Mouse (Mus musculus) duodenum, adult 2 months (tissue): ENCODE data around the gene Olfr1154. TPM values are rescaled to one million over a fixed set of nuclear protein-coding genes. Genes with fewer than 3 reads are reported as not detected.

Source experiments
- polyA plus RNA-seq: library from polyadenylated mRNA; depleted of rRNA; stranded (reverse); fragments of >200 nt; gene quantifications from 2 replicates; pipeline ENCODE4 v1.2.3, GENCODE M21; 2012; ENCODE audit warnings: low replicate concordance; rRNA removed

The Olfr1154 gene
- not detected in 2 replicates for polyA plus RNA-seq

GRCm38 (mm10) chr2:87905066-87905465 lies at the start of gene Olfr1154:
Gene Olfr1154 (minus strand): TSS chr2:87905166.

GRCm38 (mm10) chr2:87953000-87953399 lies 48.0 kb upstream of the Olfr1154 start, which contains the start of gene Olfr1156:
Gene Olfr1156 (minus strand): TSS chr2:87953100.

GRCm38 (mm10) chr2:87945037-87945436 lies 40.1 kb upstream of the Olfr1154 start, which contains the start of gene Olfr1155:
Gene Olfr1155 (minus strand): TSS chr2:87945137.

GRCm38 (mm10) chr2:87894662-87895061 lies 10.3 kb downstream of the Olfr1154 start, which contains the start of gene Olfr1153:
Gene Olfr1153 (plus strand): TSS chr2:87894962.

GRCm38 (mm10) chr2:87866192-87866591 lies 38.8 kb downstream of the Olfr1154 start, which contains the start of gene Olfr1152:
Gene Olfr1152 (plus strand): TSS chr2:87866492.

GRCm38 (mm10) chr2:87855562-87855961 lies 49.4 kb downstream of the Olfr1154 start, which contains the start of gene Olfr1151:
Gene Olfr1151 (plus strand): TSS chr2:87855862.

Other genes starting within 250 kb of the Olfr1154 start
- not detected in 2 replicates for gene Olfr1134, start 246.7 kb downstream of the Olfr1154 start, polyA plus RNA-seq
- not detected in 2 replicates for gene Olfr1135, start 231.5 kb downstream of the Olfr1154 start, polyA plus RNA-seq
- gene Olfr1136, start 211.2 kb downstream of the Olfr1154 start, polyA plus RNA-seq, result not detected in 2 replicates
- not detected in 2 replicates for gene Olfr1137, start 192.0 kb downstream of the Olfr1154 start, polyA plus RNA-seq
- gene Olfr1138, start 165.2 kb downstream of the Olfr1154 start, polyA plus RNA-seq, result not detected in 2 replicates
- not detected in 2 replicates for gene Olfr1140, start 161.4 kb downstream of the Olfr1154 start, polyA plus RNA-seq
- not detected in 2 replicates for gene Olfr1141, start 151.2 kb downstream of the Olfr1154 start, polyA plus RNA-seq
- not detected in 2 replicates for gene Olfr152, start 125.7 kb downstream of the Olfr1154 start, polyA plus RNA-seq
- gene Olfr1143, start 104.6 kb downstream of the Olfr1154 start, polyA plus RNA-seq, result not detected in 2 replicates
- not detected in 2 replicates for gene Olfr1145, start 95.3 kb downstream of the Olfr1154 start, polyA plus RNA-seq
- not detected in 2 replicates for gene Olfr1148, start 74.6 kb downstream of the Olfr1154 start, polyA plus RNA-seq
- not detected in 2 replicates for gene Olfr1150-ps1, start 61.2 kb downstream of the Olfr1154 start, polyA plus RNA-seq
- gene Olfr1151, start 49.3 kb downstream of the Olfr1154 start, polyA plus RNA-seq, result not detected in 2 replicates
- gene Olfr1152, start 38.7 kb downstream of the Olfr1154 start, polyA plus RNA-seq, result not detected in 2 replicates
- gene Olfr1153, start 10.2 kb downstream of the Olfr1154 start, polyA plus RNA-seq, result not detected in 2 replicates
- gene Olfr1155, start 40.0 kb upstream of the Olfr1154 start, polyA plus RNA-seq, result not detected in 2 replicates
- gene Olfr1156, start 47.9 kb upstream of the Olfr1154 start, polyA plus RNA-seq, result not detected in 2 replicates
- not detected in 2 replicates for gene Olfr1157, start 63.1 kb upstream of the Olfr1154 start, polyA plus RNA-seq
- not detected in 2 replicates for gene Olfr74, start 69.5 kb upstream of the Olfr1154 start, polyA plus RNA-seq
- not detected in 2 replicates for gene Olfr1158, start 84.9 kb upstream of the Olfr1154 start, polyA plus RNA-seq
- gene Olfr1160, start 103.1 kb upstream of the Olfr1154 start, polyA plus RNA-seq, result not detected in 2 replicates
- not detected in 2 replicates for gene Olfr1161, start 117.6 kb upstream of the Olfr1154 start, polyA plus RNA-seq
- gene Olfr73, start 132.5 kb upstream of the Olfr1154 start, polyA plus RNA-seq, result not detected in 2 replicates
- not detected in 2 replicates for gene Olfr1162, start 146.0 kb upstream of the Olfr1154 start, polyA plus RNA-seq
- gene Olfr1163, start 166.7 kb upstream of the Olfr1154 start, polyA plus RNA-seq, result not detected in 2 replicates
- not detected in 2 replicates for gene Olfr1164, start 188.8 kb upstream of the Olfr1154 start, polyA plus RNA-seq
- gene Olfr1166, start 223.1 kb upstream of the Olfr1154 start, polyA plus RNA-seq, result not detected in 2 replicates